Mouse (Mus musculus) large intestine, adult 2 months (tissue): ENCODE measurements around the gene Gm10309. TPM values are rescaled to one million over a fixed set of nuclear protein-coding genes. Genes with fewer than 3 reads are reported as not detected.

Source experiments
- DNase-seq: peaks from one replicate; pipeline ENCODE4 v3.0.0-alpha.2; 2012; ENCODE audit warnings: low read depth, low spot score
- WGBS: fragments of 180-500 bp; shearing (Covaris S2); methylation state at CpG from one replicate; pipeline ENCODE4 v1.1.7; 2018; 5-methylcytosine and 5-hydroxymethylcytosine counted together
- polyA plus RNA-seq: library from polyadenylated mRNA; depleted of rRNA; stranded (reverse); fragments of >200 nt; gene quantifications from 2 replicates; pipeline ENCODE4 v1.2.3, GENCODE M21; 2012; rRNA removed

The Gm10309 gene
- 0.04 and 0.07 TPM in 2 replicates for polyA plus RNA-seq

DNA sequence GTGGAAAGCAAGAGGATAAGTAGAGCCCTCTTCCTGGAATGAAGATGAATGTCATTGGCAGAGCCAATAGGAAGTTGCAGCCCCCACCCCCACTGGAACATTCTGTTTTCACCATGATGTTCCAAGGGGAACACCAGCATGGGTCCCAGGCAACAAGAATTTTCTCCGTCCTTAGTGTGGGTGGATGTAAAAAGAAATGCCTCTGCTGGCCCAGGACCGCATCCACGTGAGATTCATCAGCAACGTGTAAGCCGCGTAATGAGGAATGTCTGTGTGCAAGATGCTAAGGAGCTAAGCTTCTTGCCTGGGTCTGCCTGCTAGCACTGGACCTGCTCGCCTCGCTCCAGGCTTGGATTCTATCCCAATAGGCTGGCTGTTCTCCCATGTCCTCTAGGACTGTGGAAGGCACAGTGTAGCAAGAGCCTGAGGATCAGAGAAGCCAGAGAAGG is at the start of gene Gm10309:
Gene Gm10309, minus strand, starts transcription at position 50 of the 449 bp plus-strand sequence.
- no peak for DNase-seq
- 85% methylated on average over 8 of the region's 8 CpGs for WGBS

GRCm38 (mm10) chr17:86551995-86552394 is 47.0 kb upstream of the Gm10309 start:
- 38% methylated on average over 6 of the region's 6 CpGs for WGBS
- DNase-seq = no peak

GRCm38 (mm10) chr17:86551561-86551960 is 46.5 kb upstream of the Gm10309 start:
- no peak for DNase-seq

GRCm38 (mm10) chr17:86549128-86549527 is 44.1 kb upstream of the Gm10309 start:
- 89% methylated on average over 10 of the region's 10 CpGs for WGBS
- no peak for DNase-seq

More at GRCm38 (mm10) chr17:86551561-86551960, 46.5 kb upstream of the Gm10309 start:
- 84% methylated on average over 10 of the region's 10 CpGs for WGBS

- DNase-seq = no peak
- WGBS = 69% methylated on average over 7 of the region's 7 CpGs
Observed at GRCm38 (mm10) chr17:86546529-86546928, 41.5 kb upstream of the Gm10309 start.

GRCm38 (mm10) chr17:86539881-86540430 is 34.9 kb upstream of the Gm10309 start:
- WGBS = 79% methylated on average over 18 of the region's 18 CpGs
- no peak for DNase-seq

DNA sequence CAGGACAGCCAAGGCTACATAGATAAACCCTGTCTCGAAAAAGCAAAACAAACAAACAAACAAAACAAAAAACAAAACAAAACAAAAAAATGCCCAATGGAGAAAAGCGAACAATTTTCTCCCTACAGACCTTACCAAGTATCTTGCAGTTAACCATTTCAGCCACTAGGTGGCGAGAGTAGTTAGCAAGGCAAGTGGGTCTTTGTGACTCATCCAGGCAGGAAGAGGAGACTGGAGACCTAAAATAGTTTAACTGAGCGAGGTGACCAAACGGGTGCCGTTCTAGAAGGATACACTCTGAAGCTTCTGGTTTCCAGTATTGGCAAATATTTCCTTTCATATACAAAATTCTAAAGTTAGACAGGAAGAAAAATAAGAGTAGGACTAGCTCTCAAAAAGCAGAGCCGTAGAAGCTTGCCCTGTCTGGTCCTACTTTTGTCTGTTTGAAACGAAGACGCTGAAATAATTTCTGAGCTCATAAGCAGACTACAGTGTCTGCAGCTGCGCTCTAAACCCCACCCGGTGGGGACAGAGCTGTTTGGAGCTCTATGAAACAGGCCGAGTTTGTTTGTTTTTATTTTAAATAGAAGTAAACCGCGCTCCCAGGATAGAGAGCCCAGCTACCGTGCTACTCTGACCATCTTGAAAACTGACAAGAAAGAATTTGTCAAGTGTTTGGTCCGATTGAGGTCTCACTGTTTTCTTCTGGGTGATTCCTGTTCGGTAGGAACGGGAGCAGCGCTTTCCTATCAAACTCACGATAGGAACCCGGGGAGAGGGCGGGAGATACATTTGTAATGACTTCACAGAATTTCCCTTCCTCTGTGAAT is 31.0 kb upstream of the Gm10309 start:
- peak; percentile 91 for DNase-seq
- 5% methylated on average over 22 of the region's 22 CpGs for WGBS

- no peak for DNase-seq
- WGBS = 73% methylated on average over 10 of the region's 10 CpGs
Observed at GRCm38 (mm10) chr17:86535096-86535495, 30.1 kb upstream of the Gm10309 start.

DNA sequence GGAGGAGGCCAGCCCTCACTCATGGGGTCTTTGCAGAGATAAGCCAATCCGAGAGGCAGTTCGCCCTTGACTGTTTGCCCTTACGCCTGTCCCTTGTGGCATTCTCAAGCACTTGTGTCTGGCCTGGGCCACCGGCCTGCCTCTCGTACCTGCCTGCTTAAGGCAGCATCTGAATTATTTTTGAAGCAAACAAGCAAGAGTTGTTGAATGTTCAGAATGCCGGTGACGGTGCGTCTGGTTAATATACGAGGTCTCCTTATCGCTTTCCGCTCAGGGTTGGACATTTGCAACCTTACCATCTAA is 28.5 kb upstream of the Gm10309 start:
- no peak for DNase-seq
- WGBS = 85% methylated on average over 11 of the region's 11 CpGs

DNA sequence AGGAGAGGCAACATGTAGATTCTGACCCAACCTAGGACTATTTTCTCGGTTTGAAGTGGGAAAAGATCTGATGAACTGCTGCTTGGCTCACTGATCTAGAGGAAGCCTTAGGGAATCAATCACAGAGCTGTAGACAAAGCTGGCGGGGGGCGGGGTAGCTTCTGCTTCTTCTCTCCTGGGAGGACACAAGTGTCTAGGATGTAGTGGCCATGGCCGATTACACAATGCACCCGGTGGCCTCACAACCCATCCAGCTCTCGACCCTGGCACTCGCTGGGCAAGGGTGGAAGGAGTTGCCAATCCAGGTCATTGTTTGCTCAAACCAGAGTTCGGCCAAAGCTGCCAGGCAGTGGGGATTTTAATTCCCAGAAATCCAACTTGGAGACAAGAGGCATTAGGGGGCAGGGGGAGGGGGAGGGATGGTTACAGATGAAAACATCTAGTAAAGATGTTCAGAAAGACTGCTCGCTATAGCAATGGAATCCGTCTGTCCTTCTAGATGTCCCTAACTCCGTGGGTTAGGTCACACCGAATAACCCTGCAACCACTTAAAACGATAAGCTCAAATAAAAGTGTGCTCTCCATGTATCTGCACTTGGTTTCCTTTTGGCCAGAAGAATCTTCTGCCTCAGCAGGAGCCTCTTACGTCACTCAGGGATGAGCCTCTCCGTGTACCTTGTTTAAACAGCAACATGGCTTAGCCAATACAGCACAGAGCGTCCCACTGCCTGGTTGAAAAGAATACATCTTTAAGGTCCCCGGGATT is 27.9 kb upstream of the Gm10309 start:
- no peak for DNase-seq
- 67% methylated on average over 17 of the region's 17 CpGs for WGBS

GRCm38 (mm10) chr17:86531231-86531630 is 26.2 kb upstream of the Gm10309 start:
- DNase-seq = no peak
- 67% methylated on average over 6 of the region's 6 CpGs for WGBS

DNA sequence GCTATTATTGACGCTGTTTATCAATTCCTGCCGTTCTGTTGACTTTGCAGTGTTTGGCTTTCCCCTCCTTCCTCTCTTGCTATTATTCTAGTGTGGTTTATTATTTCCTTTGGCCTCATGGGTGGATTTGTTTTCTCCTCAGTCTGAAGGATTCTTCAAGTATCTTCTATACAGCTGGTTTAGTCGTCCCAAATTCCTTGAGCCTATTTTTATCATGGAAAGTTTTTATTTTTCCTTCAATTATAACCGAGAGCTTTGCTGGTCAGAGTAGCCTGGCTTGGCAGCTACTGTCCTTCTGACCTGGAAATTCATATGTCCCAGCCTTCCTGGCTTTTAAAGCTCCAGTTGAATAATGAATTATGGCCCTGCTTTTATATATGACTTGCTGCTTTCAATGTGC is 24.4 kb upstream of the Gm10309 start:
- 38% methylated on average over 4 of the region's 4 CpGs for WGBS
- DNase-seq = no peak

GRCm38 (mm10) chr17:86529003-86529402 is 24.0 kb upstream of the Gm10309 start:
- DNase-seq = no peak
- 75% methylated on average over 10 of the region's 10 CpGs for WGBS

DNA sequence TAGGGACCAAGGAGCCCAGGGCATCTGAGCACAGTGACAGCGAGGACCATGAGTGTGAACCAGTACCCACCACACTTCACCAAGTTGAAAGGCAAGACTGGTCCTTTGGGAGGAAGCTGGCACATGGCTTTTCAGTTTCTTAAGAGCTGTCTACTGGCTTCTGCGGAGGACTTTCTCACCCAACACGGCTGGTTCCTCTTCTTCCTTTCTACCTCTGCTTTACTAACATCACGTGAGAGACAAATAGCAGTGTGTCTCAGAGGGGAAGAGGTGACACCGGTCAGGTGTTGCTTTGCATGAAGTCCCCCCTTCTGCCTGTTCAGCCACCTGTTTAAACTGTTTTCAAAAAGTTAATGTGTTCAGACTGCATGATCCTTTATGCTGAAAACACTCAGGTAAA is 22.3 kb upstream of the Gm10309 start:
- DNase-seq = no peak
- WGBS = 90% methylated on average over 5 of the region's 5 CpGs

GRCm38 (mm10) chr17:86526016-86526415 is 21.0 kb upstream of the Gm10309 start:
- 54% methylated on average over 7 of the region's 7 CpGs for WGBS
- no peak for DNase-seq

GRCm38 (mm10) chr17:86525075-86525474 is 20.0 kb upstream of the Gm10309 start:
- WGBS = 95% methylated on average over 2 of the region's 2 CpGs
- no peak for DNase-seq

- WGBS = 79% methylated on average over 10 of the region's 10 CpGs
Observed at GRCm38 (mm10) chr17:86523843-86524242, 18.8 kb upstream of the Gm10309 start.

GRCm38 (mm10) chr17:86523374-86523773 is 18.3 kb upstream of the Gm10309 start:
- WGBS = 77% methylated on average over 3 of the region's 3 CpGs
- no peak for DNase-seq

More at GRCm38 (mm10) chr17:86523843-86524242, 18.8 kb upstream of the Gm10309 start:
- DNase-seq = no peak

DNA sequence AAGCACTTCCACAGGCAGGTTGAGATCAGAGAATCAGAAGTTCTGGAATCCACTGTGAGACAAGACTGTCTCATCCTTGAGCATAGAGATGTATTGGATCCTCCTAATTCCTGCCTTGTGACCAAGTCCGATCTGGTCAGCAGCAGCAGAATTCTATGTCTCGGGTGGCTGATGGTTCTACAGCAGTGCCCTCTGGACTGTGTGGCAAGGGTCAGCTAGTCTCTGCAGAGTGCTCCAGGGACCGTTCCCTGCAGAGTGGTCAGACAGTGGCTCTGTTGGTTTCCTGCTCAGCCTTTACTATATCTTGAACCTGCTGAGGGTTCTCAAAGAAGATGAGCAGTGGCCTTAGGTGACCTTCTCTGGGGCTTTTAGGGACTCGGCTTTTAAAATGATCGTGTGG is 17.6 kb upstream of the Gm10309 start:
- no peak for DNase-seq
- 92% methylated on average over 5 of the region's 5 CpGs for WGBS

GRCm38 (mm10) chr17:86521252-86521651 is 16.2 kb upstream of the Gm10309 start:
- WGBS = 86% methylated on average over 11 of the region's 11 CpGs
- no peak for DNase-seq
